Mouse (Mus musculus): Measurements from ENCODE around the gene Adcy1.

Adcy1 gene

GRCm38 (mm10) chr11:7071617-7072016, 8.3 kb downstream of the Adcy1 start:
- no peak for DNase-seq

GRCm38 (mm10) chr11:7073556-7073955, 10.3 kb downstream of the Adcy1 start:
- DNase-seq = no peak

- DNase-seq = no peak
Measured at GRCm38 (mm10) chr11:7076510-7076909, 13.2 kb downstream of the Adcy1 start.

- DNase-seq = no peak
Measured at GRCm38 (mm10) chr11:7081893-7082292, 18.6 kb downstream of the Adcy1 start.

GRCm38 (mm10) chr11:7083911-7084310, 20.6 kb downstream of the Adcy1 start:
- DNase-seq = no peak

- no peak for DNase-seq
Measured at GRCm38 (mm10) chr11:7085184-7085583, 21.9 kb downstream of the Adcy1 start.

GRCm38 (mm10) chr11:7091120-7091519, 27.8 kb downstream of the Adcy1 start:
- DNase-seq = no peak

GRCm38 (mm10) chr11:7094844-7095243, 31.6 kb downstream of the Adcy1 start:
- DNase-seq = no peak

GRCm38 (mm10) chr11:7101674-7102073, 38.4 kb downstream of the Adcy1 start:
- DNase-seq = no peak

GRCm38 (mm10) chr11:7102256-7103194, 39.2 kb downstream of the Adcy1 start:
- no peak for DNase-seq

GRCm38 (mm10) chr11:7105337-7105736, 42.0 kb downstream of the Adcy1 start:
- no peak for DNase-seq

- DNase-seq = no peak
Measured at GRCm38 (mm10) chr11:7109131-7109530, 45.8 kb downstream of the Adcy1 start.

- no peak for DNase-seq
Measured at GRCm38 (mm10) chr11:7113046-7113445, 49.8 kb downstream of the Adcy1 start.

GRCm38 (mm10) chr11:7113687-7114086, 50.4 kb downstream of the Adcy1 start:
- peak; percentile 7 for DNase-seq

- no peak for DNase-seq
Measured at GRCm38 (mm10) chr11:7114312-7114711, 51.0 kb downstream of the Adcy1 start.

GRCm38 (mm10) chr11:7116647-7117046, 53.4 kb downstream of the Adcy1 start:
- DNase-seq = no peak

- no peak for DNase-seq
Measured at GRCm38 (mm10) chr11:7129319-7130051, 66.2 kb downstream of the Adcy1 start.

- DNase-seq = no peak
Measured at GRCm38 (mm10) chr11:7132736-7133387, 69.6 kb downstream of the Adcy1 start.

- DNase-seq = no peak
Measured at GRCm38 (mm10) chr11:7133736-7134135, 70.4 kb downstream of the Adcy1 start.

- no peak for DNase-seq
Measured at GRCm38 (mm10) chr11:7134319-7134718, 71.0 kb downstream of the Adcy1 start.

- DNase-seq = no peak
Measured at GRCm38 (mm10) chr11:7135301-7135700, 72.0 kb downstream of the Adcy1 start.

GRCm38 (mm10) chr11:7135763-7136162, 72.5 kb downstream of the Adcy1 start:
- DNase-seq = no peak

GRCm38 (mm10) chr11:7136246-7136855, 73.1 kb downstream of the Adcy1 start:
- DNase-seq = no peak
